Mouse (Mus musculus) adrenal gland, postnatal 14 days (tissue): ENCODE results near the gene Ubxn7. TPM values are rescaled to one million over a fixed set of nuclear protein-coding genes. Genes with fewer than 3 reads are reported as not detected.

ENCODE experiments used
- DNase-seq: peaks from one replicate; pipeline ENCODE4 v3.0.0; 2021; ENCODE audit warnings: mixed read lengths
- total RNA-seq: library from RNA; stranded (reverse); gene quantifications from 2 replicates; pipeline ENCODE4 v1.2.3, GENCODE M21; 2021

The Ubxn7 gene
- total RNA-seq, 1 experiment from 2014 or later, result 50.3 TPM

DNA sequence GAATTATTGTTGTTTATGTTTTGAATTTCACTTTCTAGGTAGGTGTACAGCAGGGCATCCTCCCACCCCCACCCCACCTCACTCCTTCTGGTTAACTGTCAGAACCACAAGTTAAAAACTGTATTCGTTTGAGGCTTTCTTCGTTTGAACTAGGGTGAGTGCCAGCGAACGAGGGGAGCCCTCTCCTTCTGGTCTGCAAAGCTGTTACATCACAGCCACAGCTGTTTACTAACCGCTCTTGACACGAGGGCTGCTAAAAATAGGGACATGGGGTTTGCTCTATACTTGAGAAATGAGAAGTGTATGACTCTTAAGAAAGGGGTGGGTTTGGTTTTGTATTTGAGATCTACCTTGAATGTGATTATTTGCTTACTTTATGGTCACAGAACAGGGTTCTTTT, 102.0 kb downstream of the Ubxn7 start:
- DNase-seq, result peak; percentile 52

DNA sequence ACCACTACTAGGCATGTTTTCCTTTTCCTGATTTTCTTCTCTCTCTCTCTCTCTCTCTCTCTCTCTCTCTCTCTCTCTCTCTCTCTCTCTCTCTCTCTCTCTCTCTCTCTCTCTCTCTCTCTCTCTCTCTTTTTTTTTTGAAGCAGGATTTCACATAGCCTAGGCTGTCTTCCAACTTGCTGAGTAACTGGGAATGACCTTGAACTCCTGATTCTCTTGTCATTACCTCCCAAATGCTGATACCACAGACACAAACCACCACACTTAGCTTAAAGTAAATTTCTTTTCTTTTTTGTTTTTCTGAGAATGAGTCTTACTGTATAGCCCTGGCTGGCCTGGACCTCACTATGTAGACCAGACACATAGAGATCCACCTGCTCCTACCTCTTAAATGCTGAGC, 102.6 kb downstream of the Ubxn7 start:
- peak; percentile 46 for DNase-seq

DNA sequence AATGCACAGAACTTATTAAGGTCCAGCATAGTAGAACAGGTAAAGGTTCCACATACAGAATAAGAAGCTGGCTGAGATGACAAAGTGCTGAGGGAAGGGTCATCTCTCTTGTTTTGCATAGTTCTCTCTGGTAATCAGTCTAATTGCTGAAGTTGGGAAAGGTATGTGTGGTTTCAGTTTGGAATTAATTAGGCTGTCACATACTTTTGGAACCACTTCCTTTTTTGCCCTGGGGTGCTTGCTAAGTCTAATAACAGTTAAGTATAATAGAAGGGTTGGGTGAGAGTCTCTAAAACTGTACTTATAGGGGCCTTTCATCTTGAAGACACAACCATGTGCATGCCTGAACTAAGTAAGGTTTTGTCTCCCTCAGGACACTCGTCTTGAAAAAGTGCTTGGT, 104.6 kb downstream of the Ubxn7 start:
- no peak for DNase-seq

DNA sequence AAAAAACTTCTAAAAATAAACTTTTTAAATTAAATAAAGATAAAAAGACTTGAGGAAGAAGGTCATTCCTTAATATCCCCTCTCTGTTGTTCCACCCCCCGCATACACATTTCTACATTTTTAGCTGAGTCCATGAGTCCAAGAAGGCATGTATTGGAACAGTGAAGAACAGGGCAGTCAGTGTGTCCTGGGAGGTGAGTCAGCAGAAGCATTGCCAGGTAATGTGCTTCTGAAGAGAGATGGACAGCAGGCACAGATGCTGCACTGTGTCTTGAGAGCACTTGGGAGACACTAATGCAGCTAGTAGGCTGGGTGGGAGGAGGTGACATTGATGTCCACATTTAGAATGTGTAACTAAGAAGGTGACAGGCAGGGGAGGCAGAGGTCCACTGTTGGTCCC, 105.2 kb downstream of the Ubxn7 start:
- no peak for DNase-seq

DNA sequence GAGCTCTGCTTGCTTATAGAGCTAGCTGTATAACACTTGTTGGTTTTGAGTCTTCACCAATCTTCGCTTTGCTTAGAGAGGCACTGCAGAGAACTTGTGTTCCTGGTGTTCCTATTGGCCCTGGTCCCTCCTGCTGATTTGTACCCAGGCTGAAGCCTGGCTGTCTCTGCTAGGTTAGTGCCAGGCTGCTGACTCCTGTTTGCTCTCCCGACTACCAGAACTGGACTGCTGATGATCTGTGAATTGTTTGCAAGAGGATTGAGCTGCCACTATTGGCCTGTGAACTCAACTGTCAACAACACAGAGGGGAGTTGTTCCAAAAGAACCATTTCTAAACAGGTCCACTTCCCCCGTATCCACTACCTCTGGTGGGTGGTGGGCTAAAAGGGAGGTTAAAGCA, 109.4 kb downstream of the Ubxn7 start:
- no peak for DNase-seq

Other genes with a start within 250 kb of the Ubxn7 start
- gene Pigx, start 232.5 kb upstream of the Ubxn7 start, total RNA-seq, result 36.8 and 37.7 TPM in 2 replicates
- gene Cep19, start 232.5 kb upstream of the Ubxn7 start, total RNA-seq, result 9.9 and 11.3 TPM in 2 replicates
- gene Nrros, start 166.7 kb upstream of the Ubxn7 start, total RNA-seq, result 8.0 and 17.4 TPM in 2 replicates
- not detected in 2 replicates for gene Bex6, start 152.4 kb upstream of the Ubxn7 start, total RNA-seq
- gene Fbxo45, start 85.1 kb upstream of the Ubxn7 start, total RNA-seq, result 17.6 and 18.4 TPM in 2 replicates
- gene Wdr53, start 85.0 kb upstream of the Ubxn7 start, total RNA-seq, result 13.9 and 16.7 TPM in 2 replicates
- not detected in 2 replicates for gene Smco1, start 60.8 kb upstream of the Ubxn7 start, total RNA-seq
- gene Rnf168, start 54.8 kb upstream of the Ubxn7 start, total RNA-seq, result 22.2 and 22.8 TPM in 2 replicates
- gene Tm4sf19, start 68.2 kb downstream of the Ubxn7 start, total RNA-seq, result not detected in 2 replicates
- 6.2 and 6.8 TPM in 2 replicates for gene Tctex1d2, start 87.4 kb downstream of the Ubxn7 start, total RNA-seq
- gene Pcyt1a, start 98.7 kb downstream of the Ubxn7 start, total RNA-seq, result 75.6 and 77.2 TPM in 2 replicates
- gene Slc51a, start 155.6 kb downstream of the Ubxn7 start, total RNA-seq, result not detected in 2 replicates
- not detected in 2 replicates for gene Zdhhc19, start 164.0 kb downstream of the Ubxn7 start, total RNA-seq